Comparison of ENCODE assay signal across 7 mouse cellular contexts in the genomic region with DNA sequence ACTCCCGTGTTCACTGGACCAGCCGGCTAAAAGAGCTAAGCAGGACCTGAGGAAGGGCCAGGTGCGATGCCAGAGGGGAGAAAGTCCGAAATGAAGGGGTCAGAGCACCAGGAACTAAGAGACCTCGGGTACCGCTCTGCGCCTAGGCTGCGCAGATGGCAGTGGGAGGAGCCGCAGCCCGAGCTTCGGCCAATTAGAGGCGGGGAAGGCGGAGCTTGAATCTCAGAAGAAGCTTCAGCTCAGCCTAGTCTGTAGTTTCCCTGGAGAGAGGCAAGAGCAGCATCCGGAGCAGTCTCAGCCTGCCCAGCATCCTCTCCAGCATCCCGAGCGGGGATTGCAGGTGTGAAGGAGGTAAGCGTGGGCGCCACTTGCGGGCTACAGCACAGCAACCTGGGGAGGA. TPM values are rescaled to one million over a fixed set of nuclear protein-coding genes. Genes with fewer than 3 reads are reported as not detected.
DNase-seq lines count a peak whose midpoint lies in the region; TF ChIP-seq lines count a peak whose summit lies in the region.

A gene (plus strand): TSS at position 256 of the 400 bp plus-strand sequence.

- no peak for TF ChIP-seq CTCF in gastrocnemius, adult 2 months (IDR thresholded peaks at IDR 0.05)
- no peak for TF ChIP-seq CTCF in left cerebral cortex, adult 2 months (IDR thresholded peaks at IDR 0.05)

- no peaks in the 10 kb centered on the region for H3K36me3 ChIP-seq in macrophage (ENCODE audit: inconsistent target)

- peak; percentile 90 for DNase-seq in adipocyte (ENCODE audit: low spot score)
- DNase-seq in cerebellum, postnatal 4 days (ENCODE audit: low spot score in 2 of 2) = peak; percentile 57 to 84
- DNase-seq in gastrocnemius, adult 2 months = peak; percentile 91
- DNase-seq in hindlimb bud, embryonic 11.5 days (ENCODE audit: extremely low spot score, low read depth, low spot score) = peak; percentile 60
- peak; percentile 89 for DNase-seq in left cerebral cortex, adult 2 months (ENCODE audit: extremely low spot score in 1 of 2, low spot score in 2 of 2)
- peak; percentile 91 for DNase-seq in right cerebral cortex, postnatal 25 days

- peaks cover 41% of the 10 kb centered on the region for H3K79me2 ChIP-seq in macrophage (ENCODE audit: inconsistent target)

- intact Hi-C loops in gastrocnemius, adult 2 months (cut with DNase I) = loop anchor here (5.0 kb wide), 1 partner anchor 35 kb away; no protein-coding TSS in a partner anchor
- intact Hi-C loops in left cerebral cortex, adult 2 months (cut with DNase I) = loop anchor here (2.0 kb wide), 1 partner anchor 164 kb away; no protein-coding TSS in a partner anchor

- peak within 1 kb of the TSS; percentile 91 for H3K4me3 ChIP-seq in gastrocnemius, adult 2 months
- peak within 1 kb of the TSS; percentile 95 for H3K4me3 ChIP-seq in left cerebral cortex, adult 2 months
- peak within 1 kb of the TSS; percentile 73 for H3K4me3 ChIP-seq in macrophage (ENCODE audit: inconsistent target)

- peak within 1 kb of the TSS; percentile 97 for H3K27ac ChIP-seq in gastrocnemius, adult 2 months
- H3K27ac ChIP-seq in left cerebral cortex, adult 2 months = peak within 1 kb of the TSS; percentile 90
- peak within 1 kb of the TSS; percentile 52 for H3K27ac ChIP-seq in macrophage

- WGBS in macrophage (ENCODE audit: missing documents) = 0% methylated on average over 19 of the region's 19 CpGs

RNA-seq across cellular contexts. Expression of the gene that starts here (rescaled TPM):
- total RNA-seq in gastrocnemius, adult 2 months (2021) = under 1 TPM; 0.39 to 0.54 TPM
- 100 to 1,000 TPM; 242 to 289 TPM for total RNA-seq in left cerebral cortex, adult 2 months (2021)
- under 1 TPM in 15 of 26 experiments, not detected in 11; 0.20 to 0.86 (median 0.38) TPM for total RNA-seq in macrophage (2018; cell fraction: chromatin; rRNA removed)
- total RNA-seq in macrophage (2018; cell fraction: cytosol; rRNA removed) = under 1 TPM in 21 of 26 experiments, not detected in 5; 0.03 to 0.27 (median 0.10) TPM
- total RNA-seq in macrophage (2018; cell fraction: nucleus; rRNA removed) = under 1 TPM in 18 of 26 experiments, not detected in 8; 0.15 to 0.93 (median 0.45) TPM
- polyA plus RNA-seq in macrophage (2018) = 0.11 to 0.16 TPM (median 0.15 TPM) in 3 replicates

Comparison
In these comparisons a context has a peak if more than half of its experiments do, and no peak if none do; other contexts are left out.
1. Peak in every context shown above with its lines: DNase-seq, H3K4me3 ChIP-seq and H3K27ac ChIP-seq.
2. RNA of the gene that starts here (total RNA-seq): 242 to 289 TPM in left cerebral cortex, adult 2 months; 0.39 to 0.54 TPM in gastrocnemius, adult 2 months; every median in the first group is over 100 times any median in the second.
3. Peak in DNase-seq, H3K4me3 ChIP-seq and H3K27ac ChIP-seq in gastrocnemius, adult 2 months; RNA of the gene not detected or under 1 TPM.